Mouse (Mus musculus) MEL-GATA-1-ER (cell line): ENCODE data around the gene Rab6b.

ENCODE experiments used
- DNase-seq: peaks from one replicate; pipeline ENCODE4 v3.0.0-alpha.2; 2012; ENCODE audit warnings: low read depth; ENCODE audit errors: extremely low read depth

Gene Rab6b

DNA sequence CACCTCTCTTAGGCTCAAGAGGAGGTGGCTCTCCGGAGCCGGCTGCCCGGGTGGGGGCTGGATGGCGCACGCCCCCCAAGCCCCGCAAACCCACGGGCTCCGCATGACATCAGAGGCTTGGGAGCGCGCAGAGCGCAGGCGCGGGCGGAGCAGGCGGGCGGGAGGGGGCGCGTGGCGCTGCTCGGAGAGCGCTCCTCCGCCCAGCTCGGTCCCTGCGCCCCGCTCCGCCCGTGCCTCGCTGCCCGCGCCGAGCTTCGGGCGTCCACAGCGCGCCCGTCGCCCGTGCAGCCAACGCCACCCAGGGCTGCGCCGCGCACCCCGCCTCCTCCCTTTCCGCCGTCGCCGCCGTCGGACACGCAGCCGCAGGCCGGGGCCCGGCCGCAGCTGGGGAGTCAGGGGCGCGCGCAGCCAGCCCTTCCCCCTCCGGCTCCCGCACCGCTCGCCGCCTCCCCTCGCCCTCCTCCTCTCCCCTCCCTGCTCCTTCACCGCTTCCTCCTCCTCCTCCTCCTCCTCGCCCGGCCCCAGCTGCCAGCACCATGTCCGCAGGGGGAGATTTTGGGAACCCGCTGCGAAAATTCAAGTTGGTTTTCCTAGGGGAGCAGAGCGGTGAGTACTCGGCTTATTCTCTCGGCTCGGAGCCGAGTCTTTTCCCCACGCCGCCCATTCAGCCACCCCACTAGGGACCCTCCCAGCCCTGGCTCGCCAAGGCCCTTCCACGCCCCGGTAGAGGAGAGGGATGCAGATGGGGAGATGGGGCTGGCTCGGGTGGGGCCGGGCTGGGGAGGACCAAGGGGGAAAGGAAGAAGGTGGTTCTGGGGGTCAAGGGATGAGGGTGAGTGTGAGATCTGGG lies at the start of gene Rab6b:
Gene Rab6b (plus strand): TSS at position 167 of the 850 bp plus-strand sequence.
- DNase-seq = no peak

DNA sequence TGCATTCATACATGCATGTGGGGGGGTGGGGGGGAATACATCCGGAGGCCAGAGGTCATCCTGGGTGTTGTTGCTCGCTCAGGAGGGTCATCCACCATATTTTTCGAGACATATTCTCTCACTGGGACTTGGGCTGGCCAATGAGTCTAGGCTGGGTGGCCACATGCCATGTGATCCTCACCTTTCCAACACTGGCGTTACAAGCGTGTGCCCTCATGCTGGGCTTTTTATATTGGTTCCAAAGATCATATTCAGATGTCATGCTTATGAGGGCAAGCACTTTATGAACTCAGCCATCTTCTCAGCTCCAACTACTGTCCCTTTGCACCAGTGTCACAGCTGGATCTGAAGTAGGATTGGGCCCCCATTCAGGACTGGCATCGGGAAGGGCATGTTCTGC lies 48.0 kb upstream of the Rab6b start:
- no peak for DNase-seq

DNA sequence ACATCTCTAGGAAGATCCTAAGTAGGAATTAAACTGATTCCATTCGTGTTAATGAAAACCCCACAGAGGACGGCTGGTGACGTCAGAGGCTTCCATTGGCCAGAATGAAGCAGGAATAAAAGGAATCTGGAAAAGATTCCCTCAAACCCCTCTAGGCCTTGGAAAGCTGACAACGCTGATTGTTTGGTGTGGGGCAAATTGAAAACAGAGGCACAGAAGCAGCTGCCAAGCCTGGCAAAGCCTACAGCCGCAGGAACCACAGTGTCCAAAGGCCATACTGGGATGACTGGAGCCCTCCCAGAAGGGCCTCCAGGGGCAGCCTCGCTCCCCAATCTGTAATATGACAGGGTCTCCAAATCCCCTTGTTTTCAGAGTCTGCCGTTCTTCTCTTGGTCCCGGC lies 44.7 kb upstream of the Rab6b start:
- DNase-seq = no peak

DNA sequence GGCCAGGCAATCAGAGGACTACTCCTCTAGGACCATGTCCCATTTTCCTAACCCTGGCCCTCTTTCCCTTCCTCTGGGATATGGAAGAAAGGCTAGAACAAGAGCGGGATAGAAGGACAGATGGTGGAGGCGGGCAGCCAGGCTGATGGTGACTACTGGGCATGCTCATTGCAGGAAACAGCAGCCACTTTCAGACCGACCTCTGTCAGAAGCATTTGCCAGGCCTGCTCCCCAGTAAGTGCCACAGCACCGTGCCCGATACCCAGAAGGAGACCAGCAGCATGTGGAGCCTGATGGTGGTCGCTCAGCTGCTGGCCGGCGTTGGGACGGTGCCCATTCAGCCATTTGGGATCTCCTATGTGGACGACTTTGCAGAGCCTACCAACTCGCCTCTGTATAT lies 43.9 kb upstream of the Rab6b start:
- no peak for DNase-seq

DNA sequence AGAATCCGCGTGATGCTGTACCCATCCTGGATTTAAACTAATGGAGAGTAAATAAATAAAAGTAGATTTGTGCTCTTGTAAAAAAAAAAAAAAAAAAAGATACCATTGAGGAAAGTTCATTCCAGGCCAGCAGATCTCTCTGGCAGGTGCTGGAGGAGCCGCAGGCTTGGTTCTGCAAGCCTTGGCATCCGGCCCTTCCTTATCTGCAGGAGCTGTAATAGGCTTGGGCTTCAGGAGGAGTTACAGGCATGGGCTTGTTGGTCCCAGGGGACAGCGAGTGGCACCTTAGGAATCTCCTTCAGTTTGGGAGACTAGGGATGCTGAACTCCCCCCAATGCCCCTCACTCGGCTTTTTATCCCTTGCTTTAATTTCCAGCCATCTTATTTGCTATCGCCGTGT lies 42.8 kb upstream of the Rab6b start:
- DNase-seq = no peak

DNA sequence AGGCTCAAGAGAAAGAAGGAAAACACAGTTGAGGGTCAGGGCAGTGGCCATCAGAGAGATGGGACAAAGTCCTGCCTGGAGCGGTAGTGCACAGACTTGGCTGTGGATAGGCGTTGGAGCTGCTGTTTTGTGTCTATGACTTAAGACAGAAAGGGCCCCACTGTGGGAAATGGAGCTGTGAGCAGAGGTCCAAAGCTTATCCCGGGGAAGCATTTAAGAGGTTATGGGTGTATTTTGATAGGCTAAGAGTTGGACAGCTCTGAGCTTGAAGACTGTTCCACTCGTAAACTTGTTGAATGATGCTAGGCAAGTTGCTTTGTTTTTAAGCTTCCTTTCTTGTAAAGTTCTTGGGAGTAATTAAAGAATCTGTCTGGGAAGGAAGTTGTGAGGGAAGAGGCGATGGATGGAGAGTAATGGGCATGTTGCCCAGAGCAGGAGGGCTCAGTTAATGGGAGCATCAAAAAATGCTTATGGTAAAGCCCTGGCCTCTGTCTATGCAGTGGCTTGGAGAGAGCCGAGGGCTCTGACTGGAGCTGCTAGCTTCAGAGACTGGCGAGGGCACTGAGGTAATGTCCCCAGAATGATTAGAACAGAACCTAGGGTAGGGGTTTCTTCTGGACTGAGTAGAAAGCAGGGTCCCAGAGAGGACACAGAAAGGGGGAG lies 39.9 kb upstream of the Rab6b start:
- no peak for DNase-seq

DNA sequence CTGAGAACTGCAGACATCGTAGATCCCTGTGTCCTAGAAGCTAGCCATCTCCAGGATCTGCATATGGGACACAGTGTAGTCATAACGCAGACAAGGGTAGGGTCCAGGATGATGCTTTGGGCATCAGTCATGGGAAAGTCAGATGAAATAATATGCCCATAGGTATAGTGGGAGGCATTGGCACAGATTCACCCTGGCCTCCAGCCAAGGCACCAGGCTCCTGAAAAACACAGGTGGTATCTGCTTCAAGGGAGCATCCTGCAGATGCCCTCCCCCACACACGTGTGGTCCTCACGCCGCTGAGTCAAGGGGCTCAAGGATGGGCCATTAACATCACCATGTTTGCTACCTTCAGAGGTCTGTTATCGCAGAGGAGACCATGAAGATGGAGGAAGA lies 39.4 kb upstream of the Rab6b start:
- no peak for DNase-seq

DNA sequence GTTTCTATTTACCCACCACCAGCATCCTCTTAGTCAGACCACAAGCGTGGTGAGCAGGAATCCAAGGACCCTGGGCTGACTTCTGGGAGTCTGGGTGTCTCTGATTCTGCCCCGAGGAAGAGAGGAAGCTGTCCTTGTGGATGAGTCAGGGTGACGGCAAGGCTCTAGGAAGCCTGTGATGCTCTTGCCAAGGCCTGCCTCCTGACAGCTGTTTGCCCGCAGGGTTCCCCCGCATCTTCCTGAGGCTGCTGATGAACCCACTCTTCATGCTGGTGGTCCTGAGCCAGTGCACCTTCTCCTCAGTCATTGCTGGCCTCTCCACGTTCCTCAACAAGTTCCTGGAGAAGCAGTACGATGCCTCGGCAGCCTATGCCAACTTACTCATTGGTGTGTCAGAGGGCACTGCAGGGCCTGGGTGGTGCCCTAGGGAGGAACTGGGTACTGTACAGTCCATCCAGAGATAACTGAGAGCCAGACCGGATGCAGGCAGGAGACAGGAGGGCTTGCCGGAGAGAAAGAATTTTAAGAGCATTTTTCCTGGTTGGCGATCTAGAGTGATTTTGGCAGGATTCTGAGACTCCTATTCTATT lies 38.6 kb upstream of the Rab6b start:
- no peak for DNase-seq

DNA sequence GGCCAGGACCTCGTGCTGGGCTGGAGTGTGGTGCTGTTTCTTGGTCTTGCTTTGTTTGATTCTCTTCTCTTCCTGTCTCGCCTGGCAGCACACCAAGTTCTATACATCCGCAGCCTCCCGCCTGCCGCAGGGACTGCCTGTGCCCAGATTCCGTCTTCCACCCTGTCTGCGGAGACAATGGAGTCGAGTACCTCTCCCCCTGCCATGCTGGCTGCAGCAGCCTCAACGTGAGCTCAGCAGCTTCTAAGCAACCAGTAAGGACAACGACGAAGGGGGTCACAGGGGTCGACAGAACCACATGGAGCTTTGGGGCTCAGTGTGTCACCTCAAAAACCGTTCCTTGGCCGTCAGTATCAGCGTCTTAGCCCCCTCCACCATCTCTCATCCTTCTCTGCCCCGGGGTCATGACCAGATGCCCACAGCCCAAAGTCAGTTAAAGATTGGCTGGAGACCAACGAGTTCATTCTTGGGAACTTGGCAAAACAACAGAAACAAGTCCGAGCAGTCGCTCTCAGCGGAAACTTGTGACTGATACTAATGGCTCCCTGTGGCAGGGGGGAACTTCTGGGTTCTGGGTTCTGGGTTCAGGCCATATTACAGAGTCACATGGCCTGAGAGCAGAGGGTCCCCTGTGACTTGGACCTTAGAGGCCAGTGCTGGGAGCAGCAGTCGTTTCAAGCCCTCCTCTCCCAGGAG lies 34.6 kb upstream of the Rab6b start:
- DNase-seq = no peak

DNA sequence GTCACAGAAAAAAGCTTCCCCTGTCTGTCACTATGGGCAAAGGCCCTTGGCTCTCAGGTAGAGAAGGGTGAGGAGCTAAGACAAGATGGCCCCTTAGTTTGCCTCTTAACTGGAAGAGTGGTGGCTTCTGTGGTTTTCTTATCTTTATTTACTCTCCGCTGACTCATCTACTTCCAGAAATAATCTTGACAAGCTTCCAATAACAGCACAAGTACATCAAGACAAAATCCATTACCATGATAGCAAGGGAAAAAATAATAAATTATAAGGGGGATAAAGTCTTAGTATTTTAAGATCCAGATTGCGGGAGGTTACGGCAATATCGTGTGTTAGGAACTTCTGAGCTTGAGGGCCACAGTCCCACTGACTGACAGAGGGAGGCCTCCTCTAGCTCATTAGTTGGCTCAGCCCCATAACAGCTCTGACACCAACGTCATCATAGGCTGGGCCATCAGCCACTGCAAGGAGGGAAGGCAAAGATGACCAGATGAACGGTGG lies 33.3 kb upstream of the Rab6b start:
- DNase-seq = no peak

DNA sequence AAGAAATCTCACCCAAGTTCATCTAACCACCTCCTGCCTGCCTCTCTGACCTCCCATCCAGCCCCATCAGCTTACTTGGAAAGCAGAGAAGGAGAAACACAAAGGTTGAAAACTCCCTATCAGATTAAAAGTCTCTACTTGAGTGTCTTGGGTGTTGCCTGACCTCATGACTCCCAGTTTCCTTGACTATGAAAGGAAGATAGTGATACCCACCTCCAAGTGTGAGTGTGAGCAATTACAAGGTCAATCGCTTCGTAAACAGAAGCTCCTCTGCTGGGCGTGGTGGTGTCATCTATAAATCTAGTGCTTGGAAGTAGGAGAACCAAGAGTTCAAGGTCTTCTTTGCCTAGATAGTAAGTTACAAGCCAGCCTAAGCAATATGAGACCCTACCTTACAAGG lies 31.4 kb upstream of the Rab6b start:
- no peak for DNase-seq

DNA sequence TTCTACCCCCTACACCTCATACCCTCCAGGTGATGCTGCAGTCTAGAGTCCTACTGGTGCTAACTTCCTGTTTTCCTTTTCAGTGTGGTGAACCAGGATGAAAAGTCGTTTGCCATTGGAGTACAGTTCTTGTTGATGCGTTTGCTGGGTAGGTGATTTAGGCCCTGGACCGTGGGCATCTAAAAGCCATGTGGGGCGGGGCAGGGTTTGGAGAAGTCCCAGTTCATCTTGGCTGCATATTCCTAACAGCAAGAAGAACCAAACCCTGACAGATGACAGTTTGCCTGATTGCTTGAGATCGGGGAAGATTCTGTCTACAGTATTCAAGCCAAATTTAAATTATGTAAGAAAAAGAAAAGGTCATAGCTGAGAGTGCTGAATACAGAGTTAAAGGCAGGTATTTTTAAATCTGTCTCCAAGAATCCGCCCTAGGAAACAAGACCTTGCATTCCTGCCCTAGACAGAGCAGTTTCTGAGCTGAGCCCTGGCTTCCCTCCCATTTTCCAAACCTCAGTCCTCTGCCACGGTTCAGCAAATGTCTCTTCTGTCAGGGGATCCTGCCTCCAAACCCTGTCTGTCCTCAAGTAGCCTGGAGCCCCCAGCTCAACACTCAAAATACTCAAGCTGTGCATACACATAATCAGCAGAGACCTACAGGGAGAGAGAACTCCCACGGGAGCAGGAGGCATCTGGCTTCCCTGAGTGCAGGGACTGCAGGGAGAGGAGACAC lies 29.2 kb upstream of the Rab6b start:
- DNase-seq = no peak

DNA sequence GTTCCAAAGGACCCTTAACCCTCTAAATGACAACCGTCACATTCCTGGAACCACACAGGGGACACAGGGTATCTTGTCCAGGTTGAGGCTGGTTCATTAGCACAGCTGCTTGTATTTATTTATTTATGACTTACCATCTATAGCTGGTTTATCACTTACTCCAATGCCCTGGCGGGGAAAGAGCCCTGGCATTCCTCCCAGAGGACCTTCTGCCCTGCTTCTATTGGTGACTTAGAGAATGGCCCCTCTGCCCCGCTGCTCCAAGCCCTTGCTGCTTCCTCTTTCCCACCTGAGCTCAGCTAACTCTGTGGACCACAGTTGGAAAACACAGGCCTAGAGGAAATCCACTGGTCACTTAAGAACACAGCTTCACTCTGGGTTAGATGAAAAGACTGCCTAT lies 28.2 kb upstream of the Rab6b start:
- DNase-seq = no peak

DNA sequence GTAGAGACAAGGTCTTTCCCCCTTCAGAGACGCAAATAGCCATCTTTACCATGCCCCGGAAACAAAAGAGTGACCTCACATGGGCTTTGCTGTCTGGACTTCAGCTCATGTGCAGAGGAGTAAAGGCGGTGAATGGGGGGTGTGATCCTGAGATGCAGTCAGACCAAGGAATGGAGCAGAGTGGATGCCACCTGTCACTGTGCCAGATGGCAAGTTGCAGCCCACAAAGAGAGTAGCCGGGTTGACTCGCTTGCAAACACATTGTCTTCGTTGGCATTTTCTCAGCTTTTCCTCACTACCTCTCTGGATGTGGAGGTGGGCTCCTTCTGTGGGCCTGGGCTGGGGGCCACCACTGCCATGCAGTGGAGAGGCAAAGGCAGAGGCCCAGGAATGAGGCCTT lies 24.9 kb upstream of the Rab6b start:
- DNase-seq = no peak

DNA sequence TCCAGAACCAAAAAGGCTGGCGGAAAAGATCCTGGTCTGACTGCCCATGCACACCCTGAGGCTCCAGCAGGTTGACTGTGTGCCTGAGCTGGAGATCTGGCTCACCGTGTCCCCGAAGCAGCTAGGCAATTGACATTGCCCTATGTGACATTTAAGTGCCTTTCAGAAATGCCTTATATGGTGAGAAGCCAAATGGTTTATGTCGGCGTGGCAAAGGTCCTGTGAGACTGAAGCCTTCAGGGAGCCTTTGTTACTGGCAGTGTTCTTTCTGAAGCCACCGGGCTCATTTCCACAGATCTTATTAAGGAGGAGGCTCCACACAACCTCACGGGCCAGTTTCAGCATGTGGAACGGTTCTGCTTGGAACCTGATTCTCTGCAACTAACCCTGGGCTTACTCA lies 24.3 kb upstream of the Rab6b start:
- DNase-seq = no peak

DNA sequence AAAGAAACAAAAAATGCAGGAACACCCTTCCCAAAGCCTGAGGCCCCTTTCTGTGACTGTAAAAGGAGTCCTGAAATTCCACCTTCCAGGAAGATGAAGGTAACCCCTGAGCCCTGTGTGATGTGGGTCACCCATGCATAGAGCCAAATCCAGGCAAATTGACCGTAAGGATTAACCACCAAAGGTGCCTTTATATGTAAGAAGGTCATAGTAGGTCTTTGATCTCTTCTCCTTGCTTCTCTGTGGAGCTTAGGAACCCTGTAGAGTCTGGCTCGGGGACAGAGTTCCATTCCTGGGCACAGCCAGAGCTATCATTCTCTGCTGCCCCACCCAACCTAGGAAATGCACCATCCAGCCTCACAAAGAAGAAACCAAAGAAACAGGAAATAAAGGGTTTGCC lies 22.9 kb upstream of the Rab6b start:
- DNase-seq = no peak

DNA sequence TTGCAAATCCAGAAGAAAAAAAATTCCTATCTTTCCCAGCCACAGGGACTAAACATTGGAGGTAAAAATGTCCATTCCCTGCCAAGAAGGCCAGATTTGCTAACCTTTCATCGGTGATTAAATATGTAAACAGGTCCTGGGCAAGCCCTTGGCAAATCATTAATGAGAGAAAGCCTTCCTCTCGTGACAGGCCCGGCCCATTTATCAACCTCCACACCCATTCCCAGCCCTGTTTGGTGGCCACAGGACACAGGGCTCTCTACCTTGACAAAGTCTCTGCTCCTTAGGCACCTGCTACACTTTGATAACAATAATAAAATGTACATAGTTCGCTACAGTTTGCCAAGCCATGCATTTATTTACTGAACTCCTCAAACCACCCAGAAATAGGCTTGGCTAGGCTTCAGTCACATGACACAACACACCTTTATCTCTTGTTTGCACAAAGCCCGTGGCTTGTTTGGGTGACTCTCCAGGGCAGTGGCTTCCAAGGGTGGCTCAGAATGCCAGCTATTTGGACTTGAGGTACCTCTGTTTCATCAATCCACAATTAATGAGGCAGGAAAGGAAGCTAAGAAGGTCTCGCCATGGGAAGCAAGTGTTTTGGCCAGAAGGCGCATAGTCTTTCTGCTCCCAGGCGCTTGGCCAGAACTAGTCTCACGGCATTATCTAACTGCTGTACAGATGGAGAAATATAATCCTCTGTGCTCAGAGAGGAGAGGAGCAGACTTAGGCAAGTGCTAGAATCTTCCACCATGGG lies 21.3 kb upstream of the Rab6b start:
- DNase-seq = no peak

DNA sequence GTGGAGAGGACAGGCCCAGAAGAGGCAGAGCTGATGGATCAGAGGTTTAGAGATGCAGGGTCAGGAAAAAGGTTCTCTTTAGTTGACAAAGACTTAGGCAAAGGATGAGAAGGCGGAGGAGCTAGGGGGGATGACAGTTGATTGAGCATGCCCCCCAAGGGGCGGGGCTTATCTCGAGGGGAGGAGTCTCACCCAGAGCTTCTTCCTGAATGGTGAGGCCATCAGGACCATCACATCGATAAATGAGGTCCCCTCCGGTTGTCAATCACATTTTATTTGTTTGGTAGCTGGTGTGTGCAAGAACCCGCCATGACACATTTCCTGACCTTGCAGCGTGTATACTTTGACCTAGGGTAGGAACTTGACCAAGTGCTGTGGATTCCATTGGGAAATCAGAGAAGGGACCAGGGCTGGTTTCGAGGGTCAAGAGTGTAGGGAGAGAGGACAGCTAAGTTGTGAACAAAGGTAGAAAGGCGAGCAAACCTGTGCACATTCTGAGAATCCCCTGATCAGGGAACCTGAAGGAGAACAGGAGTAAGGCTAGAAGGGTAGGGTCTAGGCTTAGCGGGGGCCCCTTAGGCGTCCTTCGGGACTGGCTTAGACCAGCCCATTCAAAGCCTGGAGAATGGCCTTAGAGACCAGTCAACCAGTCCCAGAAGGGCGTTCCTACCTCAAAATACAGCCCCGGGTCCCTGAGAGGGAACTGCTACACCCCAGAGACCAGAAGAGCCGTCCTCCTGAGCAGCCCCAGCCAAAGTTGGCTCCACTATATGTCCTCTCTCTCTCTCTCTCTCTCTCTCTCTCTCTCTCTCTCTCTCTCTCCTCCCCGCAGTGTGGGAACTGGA lies 20.3 kb upstream of the Rab6b start:
- DNase-seq = no peak

DNA sequence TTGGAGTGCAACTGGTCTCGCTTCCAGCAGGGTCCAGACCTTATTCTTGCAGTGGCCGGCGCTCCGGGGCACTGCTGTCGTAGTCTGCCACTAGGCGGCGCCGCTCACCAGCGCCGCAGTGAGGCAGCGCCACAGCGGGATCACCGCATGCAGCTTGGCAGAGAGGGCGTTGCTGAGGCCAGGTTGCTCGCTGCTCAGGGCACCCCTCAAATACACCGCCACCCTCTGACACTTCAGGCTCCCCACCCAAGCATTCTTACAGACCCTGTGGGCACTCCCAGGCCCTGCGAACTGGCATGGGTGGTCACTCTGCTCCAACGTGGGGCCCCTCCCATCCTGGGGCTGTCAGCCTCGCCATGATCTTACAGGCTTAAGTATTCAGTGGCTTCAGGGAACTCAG lies 19.3 kb upstream of the Rab6b start:
- DNase-seq = no peak

DNA sequence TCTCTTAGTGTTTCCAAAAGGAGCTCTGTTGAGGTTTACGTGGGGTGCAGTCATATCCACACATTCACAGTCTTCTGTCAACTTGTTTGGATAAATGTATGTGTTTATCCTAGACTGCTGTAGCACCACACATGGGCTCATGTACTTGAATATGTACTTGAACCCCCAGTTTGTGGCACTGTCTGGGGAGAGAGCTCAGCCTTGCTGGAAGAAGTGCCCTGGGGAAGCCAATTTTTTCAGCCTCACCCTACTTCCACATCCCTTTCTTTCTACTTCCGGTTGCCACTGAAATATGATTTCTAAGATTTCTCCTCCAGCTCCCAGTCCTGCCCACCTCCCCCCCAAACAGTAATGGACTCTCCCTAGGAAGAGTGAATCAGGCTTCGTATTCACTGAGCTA lies 17.9 kb upstream of the Rab6b start:
- DNase-seq = no peak
